Mouse (Mus musculus) left cerebral cortex, postnatal 25 days (tissue): Measurements from ENCODE around the gene Ldhd. TPM values are rescaled to one million over a fixed set of nuclear protein-coding genes. Genes with fewer than 3 reads are reported as not detected.
"Not testable (repeated sequence)": the region's sequence is repeated elsewhere in the genome, so short reads cannot be mapped to it uniquely, and the experiment has no call there.

Experiments
- DNase-seq, 2 experiments: peaks; one replicate each; pipeline ENCODE4 v3.0.0; 2022; ENCODE audit warnings: low spot score in 2 of 2, mixed read lengths in 1 of 2
- intact Hi-C: fragments of 180-260 bp; cut with DNase I; formaldehyde crosslinking; loops from one replicate; pipeline ENCODE4 v1.15.1; 2025
- total RNA-seq, 2 experiments: library from RNA; stranded (reverse); gene quantifications; 2 replicates each; pipeline ENCODE4 v1.2.3; 2021

Ldhd gene
- total RNA-seq, result 1 to 10 TPM; 6.8 to 7.7 TPM

- intact Hi-C loops, result no loop called here
- peak in 1 of 2 experiments; percentile 76 for DNase-seq
Measured at GRCm38 (mm10) chr8:111630105-111630521, at the start of gene Ldhd. Gene Ldhd, minus strand, starts transcription at chr8:111630374.

- intact Hi-C loops, result loop anchor here (2.0 kb wide), 3 partner anchors 132 to 156 kb away; no protein-coding TSS in a partner anchor
- DNase-seq, result peak; percentile 42 to 86
Measured at GRCm38 (mm10) chr8:111678848-111679247, 48.7 kb upstream of the Ldhd start.

- intact Hi-C loops, result loop anchor here (2.0 kb wide), 3 partner anchors 133 to 157 kb away; no protein-coding TSS in a partner anchor
- DNase-seq, result peak; percentile 67 to 79
Measured at GRCm38 (mm10) chr8:111678111-111678510, 47.9 kb upstream of the Ldhd start.

- DNase-seq, result no peak
- intact Hi-C loops, result no loop called here
Measured at GRCm38 (mm10) chr8:111676237-111676636, 46.1 kb upstream of the Ldhd start.

GRCm38 (mm10) chr8:111666751-111667150, 36.6 kb upstream of the Ldhd start:
- intact Hi-C loops, result loop anchor here (10.0 kb wide), 1 partner anchor 322 kb away; no protein-coding TSS in a partner anchor
- no peak for DNase-seq

GRCm38 (mm10) chr8:111662473-111662872, 32.3 kb upstream of the Ldhd start:
- intact Hi-C loops, result loop anchor here (2.0 to 10.0 kb wide), 3 partner anchors 126 to 318 kb away; partner anchors contain the start of gene Znrf1
- peak; percentile 71 to 83 for DNase-seq

- intact Hi-C loops, result no loop called here
- DNase-seq, result no peak
Measured at GRCm38 (mm10) chr8:111658819-111659423, 28.7 kb upstream of the Ldhd start.

- no peak for DNase-seq
- intact Hi-C loops, result no loop called here
Measured at GRCm38 (mm10) chr8:111657312-111657854, 27.2 kb upstream of the Ldhd start.

GRCm38 (mm10) chr8:111653524-111653923, 23.4 kb upstream of the Ldhd start:
- intact Hi-C loops, result no loop called here
- DNase-seq, result no peak

GRCm38 (mm10) chr8:111650651-111651050, 20.5 kb upstream of the Ldhd start:
- intact Hi-C loops, result no loop called here
- DNase-seq, result no peak

GRCm38 (mm10) chr8:111648834-111649233, 18.7 kb upstream of the Ldhd start:
- intact Hi-C loops, result no loop called here

GRCm38 (mm10) chr8:111645715-111646114, 15.5 kb upstream of the Ldhd start:
- no peak for DNase-seq
- intact Hi-C loops, result no loop called here

More at GRCm38 (mm10) chr8:111648834-111649233, 18.7 kb upstream of the Ldhd start:
- DNase-seq, result no peak

- intact Hi-C loops, result loop anchor here (5.0 kb wide), 1 partner anchor 107 kb away; the partner anchor contains the start of gene Znrf1
- not testable (repeated sequence) for DNase-seq
Measured at GRCm38 (mm10) chr8:111644286-111645051, 14.3 kb upstream of the Ldhd start.

GRCm38 (mm10) chr8:111643264-111644141, 13.3 kb upstream of the Ldhd start, which contains the start of gene Zfp1:
Gene Zfp1, plus strand, starts transcription at chr8:111643401.
- intact Hi-C loops, result loop anchor here (5.0 kb wide), 1 partner anchor 106 kb away; the partner anchor contains the start of gene Znrf1

GRCm38 (mm10) chr8:111642939-111643263, 12.7 kb upstream of the Ldhd start:
- intact Hi-C loops, result loop anchor here (5.0 kb wide), 1 partner anchor 106 kb away; the partner anchor contains the start of gene Znrf1
- no peak for DNase-seq

More at GRCm38 (mm10) chr8:111643264-111644141, 13.3 kb upstream of the Ldhd start, which contains the start of gene Zfp1:
- peak; percentile 93 to 97 for DNase-seq

- intact Hi-C loops, result loop anchor here (5.0 kb wide), 1 partner anchor 105 kb away; the partner anchor contains the start of gene Znrf1
- DNase-seq, result no peak
Measured at GRCm38 (mm10) chr8:111642496-111642895, 12.3 kb upstream of the Ldhd start.

- DNase-seq, result peak in 1 of 2 experiments; percentile 66
- intact Hi-C loops, result loop anchor here (5.0 kb wide), 1 partner anchor 104 kb away; the partner anchor contains the start of gene Znrf1
Measured at GRCm38 (mm10) chr8:111641064-111641463, 10.9 kb upstream of the Ldhd start.

- no peak for DNase-seq
- intact Hi-C loops, result no loop called here
Measured at GRCm38 (mm10) chr8:111638086-111638485, 7.9 kb upstream of the Ldhd start.

- DNase-seq, result no peak
- intact Hi-C loops, result no loop called here
Measured at GRCm38 (mm10) chr8:111632976-111633375, 2.8 kb upstream of the Ldhd start.
